Mouse (Mus musculus) liver, embryonic 15.5 days (tissue): ENCODE measurements at regions not wholly inside any gene's neighbourhood (a gene's known extent, or its start where the extent isn't known, plus 50 kb on each side); places are given as distances from the start of the nearest gene placed in this dataset.

Experiments
- ATAC-seq: fragments of 200-750 bp; cut with Nextera tagmentation; 2 replicates; pipeline ENCODE4 v1.8.0; 2017; ENCODE audit warnings: moderate number of reproducible peaks, mild to moderate bottlenecking, moderate library complexity; ENCODE audit not compliant: insufficient read depth
- H3K27ac ChIP-seq: fragments of 300-500 bp; sonication (generic); replicated peaks from 2 replicates; pipeline ENCODE4 v1.5.1; 2015; ENCODE audit warnings: mild to moderate bottlenecking, inconsistent platforms
- H3K27me3 ChIP-seq: fragments of 300-500 bp; sonication (generic); 2 replicates; pipeline ENCODE4 v1.6.1; 2015; ENCODE audit warnings: mild to moderate bottlenecking, inconsistent platforms
- H3K36me3 ChIP-seq: fragments of 300-500 bp; sonication (generic); replicated peaks from 2 replicates; pipeline ENCODE4 v1.6.1; 2015; ENCODE audit warnings: moderate library complexity, mild to moderate bottlenecking, inconsistent platforms
- H3K4me1 ChIP-seq: fragments of 300-500 bp; sonication (generic); replicated peaks from 2 replicates; pipeline ENCODE4 v1.6.1; 2015; ENCODE audit warnings: inconsistent platforms
- H3K4me2 ChIP-seq: fragments of 300-500 bp; sonication (generic); 2 replicates; pipeline ENCODE4 v1.6.1; 2015; ENCODE audit warnings: moderate library complexity, mild to moderate bottlenecking, inconsistent platforms
- H3K4me3 ChIP-seq: fragments of 300-500 bp; sonication (generic); replicated peaks from 2 replicates; pipeline ENCODE4 v1.5.1; 2015; ENCODE audit warnings: mild to moderate bottlenecking, inconsistent platforms
- H3K9ac ChIP-seq: fragments of 300-500 bp; sonication (generic); 2 replicates; pipeline ENCODE4 v1.6.1; 2015; ENCODE audit warnings: moderate library complexity, mild to moderate bottlenecking, inconsistent platforms
- H3K9me3 ChIP-seq: fragments of 300-500 bp; sonication (generic); replicated peaks from 2 replicates; pipeline ENCODE4 v1.6.1; 2016; ENCODE audit warnings: inconsistent platforms
- WGBS: fragments of 180-500 bp; shearing (Covaris S2); methylation state at CpG from one replicate; pipeline ENCODE4 v1.1.7; 2015; ENCODE audit warnings: mixed read lengths; ENCODE audit not compliant: insufficient replicate concordance; 5-methylcytosine and 5-hydroxymethylcytosine counted together

- ATAC-seq: no peak
- H3K4me1 ChIP-seq: no peaks in the 10 kb centered on the region; the same call in 1 of the 2 replicates
- WGBS: 18% methylated on average over 6 of the region's 6 CpGs
- H3K36me3 ChIP-seq: no peaks in the 10 kb centered on the region
- no peak overlapping the region for H3K4me3 ChIP-seq
- no peaks in the 10 kb centered on the region for H3K27me3 ChIP-seq
- H3K9me3 ChIP-seq: no peaks in the 10 kb centered on the region
- H3K27ac ChIP-seq: no peak overlapping the region
- H3K4me2 ChIP-seq: no peak overlapping the region
- H3K9ac ChIP-seq: no peak overlapping the region
These were observed 90.9 kb downstream of the Cdc7 start for GRCm38 (mm10) chr5:107054900-107055452.

GRCm38 (mm10) chr5:107055455-107055854 lies 91.3 kb downstream of the Cdc7 start:
- H3K4me1 ChIP-seq: no peaks in the 10 kb centered on the region; the same call in 1 of the 2 replicates
- H3K9me3 ChIP-seq: no peaks in the 10 kb centered on the region
- H3K27me3 ChIP-seq: no peaks in the 10 kb centered on the region
- H3K9ac ChIP-seq: no peak overlapping the region
- no peaks in the 10 kb centered on the region for H3K36me3 ChIP-seq
- H3K4me3 ChIP-seq: no peak overlapping the region
- WGBS: 37% methylated on average over 3 of the region's 3 CpGs
- no peak overlapping the region for H3K4me2 ChIP-seq
- H3K27ac ChIP-seq: no peak overlapping the region
- no peak for ATAC-seq
